12 mouse cellular contexts compared by ENCODE assay signal in the genomic region with DNA sequence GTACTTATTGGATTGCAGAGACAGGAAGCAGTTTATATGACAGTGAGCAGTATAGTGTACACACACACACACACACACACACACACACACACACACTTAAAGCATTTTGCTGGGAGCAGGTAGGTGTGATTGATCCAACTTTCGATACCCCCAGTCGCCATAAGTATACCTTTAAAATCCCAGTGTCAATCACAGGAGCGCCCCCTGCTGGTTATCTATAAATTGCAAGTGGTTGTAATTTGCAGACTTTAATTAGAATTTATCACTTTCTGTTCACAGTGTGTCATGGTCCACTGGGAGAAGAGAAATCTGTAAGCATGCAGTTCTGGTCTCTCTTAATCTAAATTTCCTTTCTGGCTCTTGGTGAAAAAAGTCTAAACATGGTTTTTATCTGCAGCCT.
DNase-seq lines count a peak whose midpoint lies in the region; ATAC-seq and TF ChIP-seq lines count a peak whose summit lies in the region.
"Had no signal": no experiment of that assay in that cellular context is flagged by ENCODE, and none has a peak within 500 bp of the region (broad histone marks: within the 10 kb centered on the region; RNA-seq: fewer than 3 reads in every experiment).

No protein-coding gene starts in this region.

- TF ChIP-seq CTCF in heart, adult 2 months (IDR thresholded peaks at IDR 0.05), result peak; percentile 42
- no peak for TF ChIP-seq CTCF in liver, adult 2 months (IDR thresholded peaks at IDR 0.05; ENCODE audit: low read depth, low read length)

- H3K79me2 ChIP-seq in heart, adult 2 months (replicated peaks; ENCODE audit: control insufficient read depth, insufficient read depth, low read length), result no peaks in the 10 kb centered on the region
- no peaks in the 10 kb centered on the region for H3K79me2 ChIP-seq in liver, adult 2 months (ENCODE audit: control insufficient read depth, insufficient read depth, low read length)

- H3K9me3 ChIP-seq in liver, embryonic 11.5 days (ENCODE audit: control insufficient read depth, low read length), result no peaks in the 10 kb centered on the region
- H3K9me3 ChIP-seq: forebrain, embryonic 12.5 days had no signal

- H3K4me3 ChIP-seq in heart, adult 2 months, result no peak overlapping the region
- H3K4me3 ChIP-seq in liver, adult 2 months (ENCODE audit: insufficient read depth, low read depth, low read length), result no peak overlapping the region
- no peak overlapping the region for H3K4me3 ChIP-seq in liver, embryonic 11.5 days (ENCODE audit: low read depth, low read length)
- H3K4me3 ChIP-seq: forebrain, embryonic 12.5 days had no signal

- H3K27me3 ChIP-seq in heart, adult 2 months (ENCODE audit: control insufficient read depth, insufficient read depth, low read length), result no peaks in the 10 kb centered on the region
- no peaks in the 10 kb centered on the region for H3K27me3 ChIP-seq in liver, adult 2 months (ENCODE audit: control insufficient read depth, insufficient read depth, low read length)
- H3K27me3 ChIP-seq in liver, embryonic 11.5 days (replicated peaks; ENCODE audit: control insufficient read depth, insufficient read depth, low read length), result no peaks in the 10 kb centered on the region
- H3K27me3 ChIP-seq: forebrain, embryonic 12.5 days had no signal

- H3K4me1 ChIP-seq in heart, adult 2 months (ENCODE audit: control insufficient read depth, insufficient read depth, low read length), result no peaks in the 10 kb centered on the region
- no peaks in the 10 kb centered on the region for H3K4me1 ChIP-seq in liver, adult 2 months (ENCODE audit: control insufficient read depth, insufficient read depth, low read length)
- no peaks in the 10 kb centered on the region for H3K4me1 ChIP-seq in liver, embryonic 11.5 days (replicated peaks; ENCODE audit: control insufficient read depth, insufficient read depth, low read length)
- H3K4me1 ChIP-seq: forebrain, embryonic 12.5 days had no signal

- no peak overlapping the region for H3K4me2 ChIP-seq in liver, embryonic 11.5 days
- H3K4me2 ChIP-seq: forebrain, embryonic 12.5 days had no signal

- no peak for DNase-seq in heart, adult 2 months
- no peak for DNase-seq in heart, postnatal 25 days (ENCODE audit: low spot score)
- peak; percentile 5 for DNase-seq in liver, adult 2 months (ENCODE audit: extremely low read depth, low read depth, low spot score)
- DNase-seq in liver, embryonic 11.5 days (ENCODE audit: low spot score), result no peak
- DNase-seq in embryo, embryonic 10 days (ENCODE audit: low spot score), result peak; percentile 9
- DNase-seq in lung, postnatal 14 days, result peak; percentile 4
- no peak for DNase-seq in spleen, postnatal 14 days (ENCODE audit: low spot score in 2 of 2)
- no peak for DNase-seq in gastrocnemius, postnatal 10 days
- DNase-seq: adrenal gland, adult 8-10 months; heart, postnatal 4 days; right cerebral cortex, adult 18-20 months had no signal

- intact Hi-C loops in heart, adult 2 months (cut with DNase I), result no loop called here
- intact Hi-C loops in heart, postnatal 25 days (cut with DNase I), result no loop called here

- no peak for ATAC-seq in liver, embryonic 11.5 days (replicated peaks; ENCODE audit: low FRiP score)

- TF ChIP-seq EP300 in heart, adult 2 months (IDR thresholded peaks at IDR 0.05; ENCODE audit: insufficient read depth, low read depth, low read length), result no peak

- no peak overlapping the region for H3K9ac ChIP-seq in heart, adult 2 months (ENCODE audit: low read depth, low read length)
- no peak overlapping the region for H3K9ac ChIP-seq in liver, adult 2 months (ENCODE audit: low read depth, low read length)
- H3K9ac ChIP-seq in liver, embryonic 11.5 days (ENCODE audit: low read depth, low read length), result no peak overlapping the region
- H3K9ac ChIP-seq: forebrain, embryonic 12.5 days had no signal

- H3K27ac ChIP-seq in heart, adult 2 months, result no peak overlapping the region
- H3K27ac ChIP-seq in liver, adult 2 months (replicated peaks; ENCODE audit: insufficient read depth, low read depth, low read length), result no peak overlapping the region
- H3K27ac ChIP-seq in liver, embryonic 11.5 days (ENCODE audit: low read depth, low read length), result no peak overlapping the region
- H3K27ac ChIP-seq: forebrain, embryonic 12.5 days had no signal

- 16% methylated on average over 3 of the region's 3 CpGs for WGBS in heart, adult 2 months
- 12% methylated on average over 3 of the region's 3 CpGs for WGBS in liver, adult 2 months
- WGBS in liver, embryonic 11.5 days, result 16% methylated on average over 3 of the region's 3 CpGs

- no peak for TF ChIP-seq POLR2A in heart, adult 2 months (IDR thresholded peaks at IDR 0.05; ENCODE audit: insufficient read depth, low read depth, low read length)
- no peak for TF ChIP-seq POLR2A in liver, adult 2 months (IDR thresholded peaks at IDR 0.05; ENCODE audit: extremely low read depth, insufficient read depth, low read length)

- H3K36me3 ChIP-seq in heart, adult 2 months (ENCODE audit: control insufficient read depth, insufficient read depth, low read length), result no peaks in the 10 kb centered on the region
- H3K36me3 ChIP-seq in liver, adult 2 months (ENCODE audit: control insufficient read depth, insufficient read depth, low read length), result no peaks in the 10 kb centered on the region
- H3K36me3 ChIP-seq in liver, embryonic 11.5 days (ENCODE audit: control insufficient read depth, insufficient read depth, low read length), result no peaks in the 10 kb centered on the region
- H3K36me3 ChIP-seq: forebrain, embryonic 12.5 days had no signal

Comparison
In these comparisons a context has a peak if more than half of its experiments do, and no peak if none do; other contexts are left out.
1. DNase-seq: peak in liver, adult 2 months (single experiment), embryo, embryonic 10 days (single experiment) and lung, postnatal 14 days (single experiment); none in heart, adult 2 months (0 of 2), heart, postnatal 25 days (single experiment), liver, embryonic 11.5 days (single experiment), spleen, postnatal 14 days (0 of 2) and gastrocnemius, postnatal 10 days (single experiment).